Mouse (Mus musculus) thymus, adult 18-20 months (tissue): ENCODE data around the gene Ctnnd2.

Experiments
- DNase-seq, 2 experiments: peaks; one replicate each; pipeline ENCODE4 v3.0.0; 2022; ENCODE audit warnings: mixed read lengths in 2 of 2

Ctnnd2 gene

DNA sequence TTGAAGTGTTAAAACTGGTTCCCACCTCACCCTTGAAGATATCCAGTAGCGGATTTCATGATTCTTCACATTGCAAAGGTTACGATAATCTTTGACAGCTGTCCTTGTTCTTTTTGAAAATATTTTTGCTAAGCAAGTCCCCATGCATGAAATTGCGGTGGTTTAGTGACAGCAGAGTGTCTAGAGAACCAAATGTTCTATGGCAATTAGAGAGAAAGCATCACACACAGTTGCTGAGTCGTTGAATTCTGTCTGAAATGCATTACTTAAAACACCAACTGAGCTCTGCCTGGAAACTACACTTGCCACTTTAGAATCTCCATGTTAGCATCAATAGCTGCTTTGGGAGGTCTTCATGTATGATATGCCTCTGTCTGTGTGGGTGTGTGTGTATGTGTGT lies 375.9 kb downstream of the Ctnnd2 start:
- no peak for DNase-seq

DNA sequence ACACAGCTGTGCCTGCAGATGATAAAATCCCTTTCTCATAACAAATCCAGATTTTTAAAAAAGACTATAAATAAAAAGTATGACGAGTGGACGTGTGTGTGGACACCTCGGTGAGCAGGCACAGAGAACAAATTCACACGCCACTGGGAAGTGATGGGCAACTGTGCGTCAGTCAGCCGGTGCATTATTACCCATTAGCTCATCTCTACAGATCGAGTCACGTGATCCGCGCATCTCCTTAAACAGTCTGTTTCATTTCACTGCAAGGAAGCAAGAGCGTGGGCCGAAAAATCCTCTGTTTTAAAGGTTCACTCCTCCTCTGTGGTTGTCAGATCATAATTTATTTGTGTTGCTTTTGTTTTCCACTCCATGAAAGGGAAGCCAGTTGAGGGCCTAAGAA lies 378.6 kb downstream of the Ctnnd2 start:
- no peak for DNase-seq

DNA sequence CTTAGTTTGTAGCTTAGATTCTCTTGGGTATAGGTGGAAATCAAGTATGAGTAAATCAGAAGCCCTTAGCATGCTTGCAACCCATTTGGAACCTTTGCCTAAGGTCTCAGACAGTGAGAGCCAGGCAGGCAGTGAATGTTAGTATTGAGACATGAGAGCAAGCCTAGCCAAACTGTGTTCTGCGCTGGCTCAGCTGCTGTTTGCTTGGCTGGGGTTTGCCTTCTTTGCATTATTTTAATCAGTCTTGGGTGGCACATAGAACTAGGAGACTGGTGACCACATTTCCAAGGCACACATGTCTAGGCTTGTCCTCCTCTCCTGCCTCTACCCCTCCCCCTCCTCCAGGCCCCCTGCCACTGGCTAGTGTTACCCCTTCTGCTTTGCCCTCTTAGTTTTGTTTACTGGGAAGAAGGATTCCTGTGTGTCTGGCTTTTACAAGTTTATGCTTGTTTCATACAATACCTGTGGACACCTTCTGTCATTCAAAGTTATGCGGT lies 381.6 kb downstream of the Ctnnd2 start:
- DNase-seq: no peak

DNA sequence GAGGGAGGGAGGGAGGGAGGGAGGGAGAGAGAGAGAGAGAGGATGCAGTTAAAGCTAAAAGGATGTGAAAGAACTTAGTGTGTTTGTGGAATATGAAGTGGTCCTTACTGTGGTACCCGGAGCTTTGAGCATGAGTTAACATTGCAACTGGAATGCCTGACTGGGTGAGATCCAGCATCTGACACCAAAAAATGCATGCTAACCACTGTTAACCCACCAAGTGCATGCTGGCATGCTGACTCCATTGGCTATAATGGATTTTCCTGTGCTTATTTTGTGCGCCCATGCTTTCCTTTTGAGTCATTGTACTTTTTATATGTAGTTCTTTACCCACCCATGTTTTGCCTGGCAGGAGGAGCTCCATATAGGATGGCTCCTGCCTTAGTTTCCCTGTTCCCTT lies 383.4 kb downstream of the Ctnnd2 start:
- DNase-seq: no peak

DNA sequence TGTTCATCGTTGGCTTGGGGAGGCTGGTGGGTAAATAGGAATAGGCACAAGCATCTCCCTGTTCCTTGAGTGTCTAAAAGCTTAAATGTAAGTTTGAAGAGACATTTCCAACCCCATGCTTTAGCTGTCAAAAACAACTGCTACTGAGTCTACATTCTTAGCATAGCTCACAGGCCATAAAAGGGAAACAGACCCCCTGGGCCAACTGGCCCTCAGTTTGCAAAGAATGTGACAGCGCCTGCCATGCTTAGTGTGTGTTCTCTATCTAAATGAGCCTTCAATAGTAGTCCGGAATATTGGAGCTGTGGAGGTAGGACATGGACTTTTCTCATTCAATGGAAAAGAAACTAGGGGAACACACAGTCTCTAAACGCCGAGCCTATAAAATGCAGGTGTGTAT lies 390.0 kb downstream of the Ctnnd2 start:
- no peak for DNase-seq

DNA sequence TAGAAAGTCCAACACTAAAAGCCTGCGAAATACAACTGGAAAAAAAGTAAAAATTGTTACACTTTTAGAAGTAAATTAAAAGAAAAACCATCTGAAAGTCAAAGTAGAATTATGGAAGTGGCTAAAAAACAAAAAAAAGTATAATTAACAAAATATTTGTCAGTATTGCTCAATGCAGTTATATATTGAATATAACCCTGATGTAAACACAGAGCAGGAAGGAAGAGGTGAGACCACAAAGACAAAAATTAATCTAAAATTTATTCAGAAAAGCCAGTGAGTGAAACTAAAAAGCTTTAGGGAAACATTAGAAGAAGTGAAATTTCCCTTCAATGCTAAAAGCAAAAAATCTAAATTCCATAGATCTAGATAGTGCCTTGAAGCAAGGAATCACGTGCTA lies 392.2 kb downstream of the Ctnnd2 start:
- DNase-seq: no peak

DNA sequence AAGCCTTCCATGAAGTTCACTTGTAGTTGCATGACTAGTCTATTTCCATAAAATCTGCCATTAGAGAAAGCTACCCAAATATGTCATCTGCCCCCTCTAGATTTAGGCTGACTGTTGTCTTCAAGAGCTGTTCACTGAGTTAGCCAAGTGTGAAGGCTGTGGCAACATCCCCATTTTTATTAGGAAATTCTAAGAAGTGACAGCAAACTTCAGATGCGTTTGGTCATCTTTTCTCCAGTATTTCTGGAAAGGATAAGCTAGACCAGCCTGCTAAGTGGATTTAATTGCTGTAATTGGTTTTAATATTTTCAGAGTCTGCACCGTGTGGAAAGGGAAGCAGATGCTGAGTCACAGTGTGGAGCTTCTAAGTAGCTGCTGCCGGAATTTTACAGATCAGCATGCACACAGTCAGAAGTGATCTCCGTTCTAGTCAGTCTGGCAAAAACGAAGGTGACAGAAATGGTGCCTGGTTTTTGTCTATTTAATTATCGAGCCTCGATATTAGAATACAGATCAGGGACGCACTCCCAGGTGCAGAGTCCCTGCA lies 397.9 kb downstream of the Ctnnd2 start:
- DNase-seq: no peak

DNA sequence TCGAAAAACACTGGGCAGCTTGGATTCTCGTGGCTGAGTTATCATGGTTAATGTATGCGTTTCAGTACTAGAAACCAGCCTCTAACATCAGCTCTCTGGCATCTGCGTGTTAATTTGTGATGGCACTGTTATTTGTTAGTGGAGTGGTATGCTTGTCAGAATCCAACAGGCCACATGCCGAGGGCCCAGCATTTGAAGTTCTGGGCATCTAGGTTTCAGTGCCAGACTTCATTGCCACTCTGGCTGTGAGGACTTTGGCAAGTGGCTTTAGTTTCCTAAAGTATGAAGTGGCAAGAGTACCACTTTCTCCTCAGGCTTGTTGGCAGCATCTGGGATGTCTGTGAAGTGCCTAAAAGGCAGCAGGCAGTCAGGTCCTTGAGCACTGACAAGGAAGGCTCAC lies 415.1 kb downstream of the Ctnnd2 start:
- no peak for DNase-seq

DNA sequence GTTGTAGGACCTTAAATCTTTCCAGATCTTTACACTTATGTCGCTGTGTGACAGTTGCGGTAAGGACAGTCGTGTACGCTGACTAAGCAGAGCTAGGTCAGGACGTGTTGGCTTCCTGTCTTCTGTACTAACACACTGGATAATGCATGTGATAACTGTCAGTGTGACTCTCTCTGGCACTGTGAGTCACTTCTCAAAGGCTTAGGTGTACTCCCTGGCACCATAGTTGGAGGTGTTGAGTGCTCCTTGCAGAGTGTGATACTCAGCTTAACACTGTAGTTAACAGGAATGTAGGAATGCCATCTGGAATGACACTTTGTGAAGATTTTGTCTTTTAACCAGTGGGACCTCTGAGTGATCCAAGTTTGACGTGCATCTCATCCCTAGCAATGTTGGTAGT lies 418.5 kb downstream of the Ctnnd2 start:
- no peak for DNase-seq

DNA sequence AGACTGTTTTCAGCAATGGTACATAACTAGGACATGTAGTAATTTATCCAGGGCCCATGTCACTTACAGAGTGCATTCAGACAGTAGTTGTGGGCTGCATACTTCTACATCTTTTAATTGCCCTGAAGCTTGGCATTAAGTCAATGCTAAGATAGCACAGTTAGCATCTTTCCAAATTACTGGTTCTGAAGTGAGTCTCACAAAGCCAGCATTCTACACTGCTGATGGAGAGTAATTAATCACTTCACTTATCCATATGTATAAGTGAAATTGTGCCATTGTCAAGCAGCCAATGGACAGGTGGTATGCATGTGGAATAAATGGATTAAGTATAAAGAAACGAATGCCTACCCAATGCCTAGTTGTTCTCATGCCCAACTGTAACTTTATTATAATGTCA lies 423.1 kb downstream of the Ctnnd2 start:
- no peak for DNase-seq

DNA sequence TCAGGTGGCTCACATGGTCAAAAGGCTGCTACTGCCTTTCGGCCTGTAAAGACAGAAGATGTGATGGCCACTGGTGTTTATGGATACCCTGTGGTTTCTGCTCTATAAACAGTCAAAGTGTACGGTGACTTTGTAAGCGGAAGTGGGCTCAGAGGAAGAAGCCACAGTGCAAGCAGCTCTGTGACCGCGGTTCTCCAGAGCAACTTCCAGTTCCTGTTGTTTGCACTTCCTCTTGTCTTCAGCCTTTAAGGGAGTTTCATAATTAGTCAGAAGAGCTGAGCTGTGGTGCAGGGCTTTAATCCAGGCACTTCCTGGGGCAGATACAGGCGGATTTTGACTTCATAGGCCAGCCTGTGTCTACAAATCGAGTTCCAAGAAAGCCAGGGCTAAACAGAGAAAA lies 438.2 kb downstream of the Ctnnd2 start:
- DNase-seq: peak in 1 of 2 experiments; percentile 10

DNA sequence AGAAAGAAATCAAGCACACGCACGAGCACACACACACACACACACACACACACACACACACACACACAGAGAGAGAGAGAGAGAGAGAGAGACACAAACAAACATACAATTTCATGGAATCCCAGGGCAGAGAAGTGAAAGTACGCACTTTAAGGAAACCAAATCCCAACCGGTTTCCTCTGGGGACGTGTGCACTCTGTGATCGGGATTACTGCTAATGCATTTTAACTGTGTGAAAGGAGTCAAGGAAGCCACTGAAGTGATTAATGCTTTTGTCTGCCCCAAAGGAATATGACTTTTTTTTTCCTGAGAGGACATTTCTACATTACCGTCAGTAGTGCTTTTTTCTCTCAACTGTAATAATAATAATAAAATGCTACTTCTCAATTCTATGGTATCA lies 443.1 kb downstream of the Ctnnd2 start:
- no peak for DNase-seq

DNA sequence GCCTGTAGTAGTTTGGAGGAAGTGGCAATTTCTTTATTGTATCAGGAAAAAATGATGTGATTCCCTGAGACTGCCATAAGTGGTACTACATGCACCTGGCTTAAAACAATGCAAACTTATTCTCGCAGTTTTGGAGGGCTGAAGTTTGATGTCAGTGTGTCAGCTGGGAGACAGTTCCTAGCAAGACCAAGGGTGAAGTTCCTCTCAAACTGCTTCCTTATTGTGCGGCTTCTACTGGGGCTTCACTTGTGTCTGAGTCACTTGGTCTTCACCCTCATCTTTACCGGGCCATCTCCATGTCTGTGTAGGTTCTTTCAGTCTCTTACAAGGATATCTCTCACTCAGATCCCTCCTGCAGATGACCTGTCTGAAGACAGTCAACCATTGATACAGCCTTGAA lies 444.5 kb downstream of the Ctnnd2 start:
- DNase-seq: no peak

DNA sequence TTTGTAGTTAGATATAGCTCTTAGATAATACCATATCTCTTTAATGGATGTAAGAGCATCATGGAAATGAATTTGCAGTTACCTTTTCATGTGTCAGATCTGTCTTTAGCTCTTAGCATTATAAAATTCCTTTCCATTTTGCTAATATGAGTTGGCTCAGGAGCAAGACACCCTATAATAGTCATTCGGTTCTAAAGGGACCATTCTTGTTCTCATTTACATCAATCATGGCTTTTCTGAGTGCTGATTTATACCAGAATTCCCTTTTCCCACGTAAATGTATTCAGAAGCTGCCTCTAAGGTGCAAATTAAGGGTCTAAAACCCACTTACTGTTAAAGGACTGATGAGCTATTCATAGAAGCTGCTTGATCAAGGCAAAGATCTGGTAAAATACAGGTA lies 445.5 kb downstream of the Ctnnd2 start:
- no peak for DNase-seq

DNA sequence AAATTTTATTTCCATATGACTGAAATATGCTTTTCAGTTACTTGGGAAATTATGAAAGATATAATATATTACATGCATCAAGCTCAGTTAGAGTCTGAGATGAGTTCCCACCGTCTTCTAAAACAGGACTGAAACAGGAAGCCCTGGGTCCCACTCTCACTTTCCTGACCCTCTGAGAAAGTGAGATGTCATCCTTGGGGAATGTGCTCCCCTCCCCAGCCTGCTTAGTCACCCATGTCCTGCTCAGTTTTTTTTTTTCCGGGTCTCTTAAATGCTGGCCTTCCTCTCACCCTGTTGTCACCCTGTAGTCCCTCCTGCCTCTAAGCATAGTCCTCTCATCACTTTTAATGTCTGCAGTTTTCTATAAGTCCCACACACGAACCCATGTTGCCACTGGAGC lies 456.1 kb downstream of the Ctnnd2 start:
- DNase-seq: no peak

DNA sequence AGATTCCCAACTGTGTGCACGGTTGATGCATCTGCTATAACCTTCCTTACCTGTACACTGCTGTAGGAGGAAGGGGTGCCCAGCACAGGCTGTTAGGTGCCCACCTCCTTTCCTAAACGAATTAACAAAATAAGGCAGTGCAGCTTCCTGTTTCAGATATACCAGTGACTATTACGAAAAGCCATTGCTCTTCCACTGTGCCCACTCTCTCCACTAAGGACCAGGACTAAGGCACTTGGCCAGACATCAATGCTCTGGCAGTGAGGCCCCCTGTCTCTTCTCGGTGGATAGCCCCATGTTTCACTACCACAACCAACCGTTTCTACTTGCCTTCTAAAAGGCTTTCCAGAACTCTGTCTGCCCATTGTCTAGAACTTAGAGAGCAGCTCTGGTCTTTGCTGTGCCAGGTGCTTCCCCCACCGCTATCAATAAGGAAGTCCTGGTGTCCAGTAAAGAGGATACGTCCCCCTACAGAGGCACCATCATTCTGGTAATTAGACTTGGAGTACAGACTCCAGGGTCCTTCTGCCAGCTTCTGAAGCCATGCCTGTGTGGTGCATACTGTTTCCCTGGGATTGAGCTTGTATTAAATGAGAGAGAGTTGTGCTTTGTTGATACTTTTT lies 459.8 kb downstream of the Ctnnd2 start:
- DNase-seq: no peak

DNA sequence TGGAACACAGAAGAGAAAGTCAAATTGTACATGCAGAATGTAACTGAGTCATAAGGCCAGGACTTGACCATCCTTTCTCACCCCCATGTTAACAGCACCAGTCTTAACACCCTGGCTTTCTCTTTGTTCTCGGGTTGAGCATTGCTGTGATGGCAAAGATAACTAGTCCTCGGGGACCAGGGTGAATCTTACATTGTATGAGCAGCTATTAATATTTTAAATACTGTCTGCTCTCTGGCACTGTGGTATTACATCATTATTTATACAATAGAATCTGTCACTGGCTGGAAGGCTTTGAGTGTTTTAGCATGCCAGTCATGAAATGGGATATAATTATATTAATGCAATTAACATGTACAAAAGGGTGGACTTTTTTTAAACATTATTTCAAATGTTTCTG lies 461.5 kb downstream of the Ctnnd2 start:
- DNase-seq: no peak

DNA sequence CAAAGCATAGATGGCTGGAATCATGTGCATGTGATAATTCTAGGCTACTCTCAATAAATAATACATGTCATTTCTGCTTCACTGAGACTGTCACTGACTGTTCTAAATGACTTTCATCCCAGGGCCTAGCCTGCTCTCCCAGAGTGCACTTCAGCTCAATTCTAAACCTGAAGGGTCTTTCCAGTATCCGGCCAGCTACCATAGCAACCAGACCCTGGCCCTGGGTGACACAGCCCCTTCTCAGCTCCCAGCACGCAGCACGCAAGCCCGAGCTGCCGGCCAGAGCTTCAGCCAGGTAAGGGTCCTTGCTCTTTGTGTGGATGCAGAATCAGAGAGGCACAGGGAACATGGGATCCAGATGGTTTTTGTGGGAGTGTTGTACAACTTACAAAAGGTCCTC lies 462.1 kb downstream of the Ctnnd2 start:
- no peak for DNase-seq

DNA sequence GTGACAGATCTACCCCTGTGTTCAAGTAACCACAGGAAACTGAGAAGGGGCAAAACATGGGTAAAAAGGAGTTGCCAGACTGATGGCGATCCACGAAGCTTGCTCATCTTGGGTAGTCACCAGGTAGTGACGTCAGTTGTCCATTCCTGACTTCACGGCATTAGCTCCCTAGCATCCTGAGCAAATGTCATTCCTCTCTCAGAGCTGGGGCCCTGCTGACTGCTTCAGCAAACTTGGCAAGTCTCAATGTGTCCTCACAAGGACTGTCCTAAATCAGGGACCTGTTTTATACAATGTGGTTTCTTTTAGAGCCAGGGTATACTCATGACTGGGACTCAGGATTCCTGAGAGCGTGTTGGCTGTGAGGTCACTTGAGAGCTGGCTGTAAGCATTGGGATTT lies 468.3 kb downstream of the Ctnnd2 start:
- DNase-seq: no peak

DNA sequence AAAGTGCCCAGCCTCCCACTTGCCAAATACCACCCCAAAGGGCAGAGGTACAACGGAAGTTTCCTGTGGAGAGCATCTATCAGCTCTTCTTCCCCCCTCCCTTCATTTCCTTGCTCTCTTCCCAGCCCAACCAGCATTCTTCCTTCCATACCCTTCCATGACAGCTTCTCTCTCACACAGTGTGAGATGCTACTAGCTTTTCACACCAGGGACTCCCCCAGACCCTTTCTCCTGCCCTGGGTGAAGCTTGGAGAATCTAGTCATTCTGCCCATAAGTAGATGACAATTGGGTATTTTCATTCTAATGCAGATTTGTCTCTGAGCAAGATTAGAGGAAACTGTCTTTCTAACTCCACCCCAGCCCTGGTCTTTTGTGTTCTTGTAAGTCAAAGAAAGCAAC lies 473.3 kb downstream of the Ctnnd2 start:
- DNase-seq: no peak

DNA sequence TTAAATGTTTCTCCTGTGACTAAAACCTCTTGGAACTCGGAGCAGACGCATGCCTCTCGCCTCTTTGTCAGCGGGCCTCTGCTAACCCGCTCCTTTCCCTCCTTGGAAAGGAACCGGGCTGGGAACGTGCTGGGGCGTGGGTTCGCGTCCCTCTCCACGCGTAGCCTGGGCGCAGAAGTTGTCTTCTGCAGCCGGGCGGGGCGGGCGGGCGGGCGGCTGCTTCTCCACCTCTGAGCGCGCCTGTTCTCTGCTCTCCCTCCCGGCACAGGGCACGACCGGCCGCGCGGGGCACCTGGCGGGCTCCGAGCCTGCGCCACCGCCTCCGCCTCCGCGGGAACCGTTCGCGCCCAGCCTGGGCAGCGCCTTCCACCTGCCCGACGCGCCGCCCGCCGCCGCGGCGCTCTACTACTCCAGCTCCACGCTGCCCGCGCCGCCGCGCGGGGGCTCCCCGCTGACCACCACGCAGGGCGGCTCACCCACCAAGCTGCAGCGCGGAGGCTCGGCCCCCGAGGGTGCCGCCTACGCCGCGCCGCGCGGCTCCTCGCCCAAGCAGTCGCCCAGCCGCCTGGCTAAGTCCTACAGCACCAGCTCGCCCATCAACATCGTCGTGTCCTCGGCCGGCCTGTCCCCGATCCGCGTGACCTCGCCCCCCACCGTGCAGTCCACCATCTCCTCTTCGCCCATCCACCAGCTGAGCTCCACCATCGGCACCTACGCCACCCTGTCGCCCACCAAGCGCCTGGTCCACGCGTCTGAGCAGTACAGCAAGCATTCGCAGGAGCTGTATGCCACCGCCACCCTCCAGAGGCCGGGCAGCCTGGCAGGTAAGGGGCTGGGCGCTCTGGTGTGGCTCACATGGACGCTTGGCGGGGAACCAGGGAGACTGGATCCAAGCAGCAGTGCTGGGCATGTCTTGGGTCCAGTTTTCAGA lies 474.4 kb downstream of the Ctnnd2 start:
- no peak for DNase-seq

DNA sequence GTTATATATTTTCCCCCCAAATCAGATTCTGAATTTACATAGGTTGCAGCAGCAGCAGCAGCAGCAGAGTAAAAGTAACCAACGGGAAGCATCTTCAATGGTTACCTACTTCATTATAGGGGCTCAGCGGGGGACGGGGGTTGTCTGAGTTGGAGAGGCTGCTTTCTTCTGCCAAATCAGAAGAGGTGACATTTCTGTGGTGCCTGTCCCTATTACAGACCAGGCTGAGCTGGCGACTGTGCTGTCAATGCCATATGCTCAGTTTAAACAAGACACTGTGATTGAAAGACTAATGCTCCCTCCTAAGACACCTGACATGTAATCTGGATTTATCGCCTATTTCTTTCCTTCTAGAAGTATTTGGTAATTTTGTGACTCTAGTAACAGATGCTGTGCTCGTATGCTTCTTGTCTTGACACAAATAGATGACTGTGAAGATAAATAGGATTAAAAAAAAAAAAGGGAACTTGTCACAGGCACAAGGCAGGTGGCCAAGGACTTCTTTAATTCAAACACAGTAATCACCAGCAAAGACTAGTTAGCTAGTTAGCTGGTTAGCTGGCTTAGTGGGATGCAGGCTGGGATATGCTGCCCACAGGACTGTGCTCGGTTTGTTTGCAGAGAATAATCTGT lies 475.4 kb downstream of the Ctnnd2 start:
- DNase-seq: no peak

DNA sequence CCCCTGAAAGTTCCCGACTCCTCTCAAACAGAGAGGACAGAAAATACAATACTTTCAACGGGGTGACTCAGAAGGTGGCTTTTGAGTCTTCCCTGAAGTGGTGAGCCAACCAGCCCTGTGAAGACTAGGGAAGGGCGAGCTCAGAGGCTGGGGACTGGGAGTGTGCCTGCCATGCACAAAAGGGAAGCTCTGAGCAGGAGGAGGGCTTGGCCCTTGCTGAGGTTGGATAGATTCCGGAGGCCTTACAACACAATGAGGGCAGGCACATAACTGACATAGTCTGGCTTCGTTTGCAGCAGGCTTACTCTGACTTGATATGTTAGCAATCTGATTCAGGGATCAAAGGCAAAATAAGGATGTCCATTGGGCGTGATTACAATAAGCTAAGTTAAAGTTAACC lies 477.6 kb downstream of the Ctnnd2 start:
- DNase-seq: no peak

DNA sequence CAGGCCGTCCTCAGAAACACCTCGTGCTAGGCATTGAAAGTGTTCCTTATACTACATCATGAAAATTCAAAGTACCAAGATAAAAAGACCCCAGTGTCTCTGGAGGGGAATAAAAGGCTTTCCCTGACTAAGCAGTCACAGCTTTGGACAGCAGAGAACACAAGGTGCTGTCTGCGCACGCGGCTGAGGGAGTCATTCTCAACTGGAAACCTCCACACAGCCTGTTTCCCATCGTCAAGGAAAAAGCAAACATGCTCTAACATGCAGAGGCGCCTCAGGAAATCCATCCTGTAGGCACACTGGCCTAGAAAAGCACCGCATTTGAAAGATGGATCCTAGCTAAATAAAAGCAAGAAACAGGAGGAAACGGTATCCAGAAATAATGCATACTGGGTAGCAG lies 483.0 kb downstream of the Ctnnd2 start:
- DNase-seq: no peak
